Comparison of ENCODE assay signal across 8 mouse cellular contexts in genomic region chr12:11264895-11265294, GRCm38 (mm10). TPM values are rescaled to one million over a fixed set of nuclear protein-coding genes. Genes with fewer than 3 reads are reported as not detected.
DNase-seq lines count a peak whose midpoint lies in the region; ATAC-seq lines count a peak whose summit lies in the region.

No protein-coding gene starts in this region.

- no peak overlapping the region for H3K27ac ChIP-seq in hindbrain, embryonic 15.5 days (replicated peaks)
- H3K27ac ChIP-seq in midbrain, embryonic 16.5 days (ENCODE audit: low read length), result no peak overlapping the region

- peaks cover 37% of the 10 kb centered on the region for H3K4me1 ChIP-seq in hindbrain, embryonic 15.5 days (replicated peaks)
- H3K4me1 ChIP-seq in midbrain, embryonic 16.5 days (ENCODE audit: control insufficient read depth, insufficient read depth, low read length), result peaks cover 30% of the 10 kb centered on the region

- DNase-seq in kidney, adult 9 months, result peak; percentile 4
- no peak for DNase-seq in kidney, postnatal 25 days
- peak; percentile 47 for DNase-seq in c-Kit-negative CD71-positive TER-119-positive erythroid progenitor cells, embryonic 14.5 days (ENCODE audit: low read depth, low spot score)
- no peak for DNase-seq in cerebellum, postnatal 10 days
- DNase-seq in urinary bladder, adult 2 months (ENCODE audit: low spot score), result no peak
- DNase-seq in thymus, postnatal 10 days (ENCODE audit: low spot score in 2 of 2), result no peak

- H3K4me3 ChIP-seq in hindbrain, embryonic 15.5 days, result peak overlapping the region; percentile 97
- H3K4me3 ChIP-seq in midbrain, embryonic 16.5 days (ENCODE audit: low read depth, low read length), result peak overlapping the region; percentile 92

- no peaks in the 10 kb centered on the region for H3K9me3 ChIP-seq in hindbrain, embryonic 15.5 days
- no peaks in the 10 kb centered on the region for H3K9me3 ChIP-seq in midbrain, embryonic 16.5 days (replicated peaks; ENCODE audit: control insufficient read depth, low read length, poor library complexity, severe bottlenecking)

- no peak for ATAC-seq in hindbrain, embryonic 15.5 days (ENCODE audit: low FRiP score, low read depth)
- no peak for ATAC-seq in midbrain, embryonic 16.5 days

- peak overlapping the region; percentile 94 for H3K9ac ChIP-seq in hindbrain, embryonic 15.5 days
- peak overlapping the region; percentile 94; the same call in 1 of the 2 replicates for H3K9ac ChIP-seq in midbrain, embryonic 16.5 days (ENCODE audit: low read depth, low read length)

- WGBS in hindbrain, embryonic 15.5 days, result 4% methylated on average over 13 of the region's 13 CpGs
- 6% methylated on average over 13 of the region's 13 CpGs for WGBS in midbrain, embryonic 16.5 days

- no peaks in the 10 kb centered on the region for H3K27me3 ChIP-seq in hindbrain, embryonic 15.5 days
- H3K27me3 ChIP-seq in midbrain, embryonic 16.5 days (ENCODE audit: control insufficient read depth, insufficient read depth, low read depth, low read length), result no peaks in the 10 kb centered on the region

- H3K36me3 ChIP-seq in hindbrain, embryonic 15.5 days, result no peaks in the 10 kb centered on the region
- no peaks in the 10 kb centered on the region for H3K36me3 ChIP-seq in midbrain, embryonic 16.5 days (ENCODE audit: control insufficient read depth, insufficient read depth, low read length)

- H3K4me2 ChIP-seq in hindbrain, embryonic 15.5 days, result peak overlapping the region; percentile 95
- peak overlapping the region; percentile 90 for H3K4me2 ChIP-seq in midbrain, embryonic 16.5 days (ENCODE audit: low read length)

RNA-seq across cellular contexts. Expression of gene Gen1, which starts 0.7 kb away (rescaled TPM):
- 1.8 and 3.7 TPM in 2 replicates for polyA plus RNA-seq in hindbrain, embryonic 15.5 days (2015; fragmentation: Nextera tagmentation; extraction: Ambion mirVana)
- 1.2 and 1.6 TPM in 2 replicates for polyA plus RNA-seq in midbrain, embryonic 16.5 days (2015; fragmentation: Nextera tagmentation; extraction: Ambion mirVana)
- 0.52 and 0.77 TPM in 2 replicates for polyA plus RNA-seq in urinary bladder, adult 2 months (2012; rRNA removed)

RNA-seq across cellular contexts. Expression of gene Smc6, which starts 0.8 kb away (rescaled TPM):
- 91.6 and 108 TPM in 2 replicates for polyA plus RNA-seq in hindbrain, embryonic 15.5 days (2015; fragmentation: Nextera tagmentation; extraction: Ambion mirVana)
- 97.1 and 111 TPM in 2 replicates for polyA plus RNA-seq in midbrain, embryonic 16.5 days (2015; fragmentation: Nextera tagmentation; extraction: Ambion mirVana)
- 40.1 and 41.7 TPM in 2 replicates for polyA plus RNA-seq in urinary bladder, adult 2 months (2012; rRNA removed)

RNA-seq across cellular contexts. Expression of gene Msgn1, which starts 56.1 kb away (rescaled TPM):
- not detected in 2 replicates for polyA plus RNA-seq in hindbrain, embryonic 15.5 days (2015; fragmentation: Nextera tagmentation; extraction: Ambion mirVana)
- polyA plus RNA-seq in midbrain, embryonic 16.5 days (2015; fragmentation: Nextera tagmentation; extraction: Ambion mirVana), result not detected in 2 replicates
- polyA plus RNA-seq in urinary bladder, adult 2 months (2012; rRNA removed), result not detected in 2 replicates

Comparison
In these comparisons a context has a peak if more than half of its experiments do, and no peak if none do; other contexts are left out.
1. DNase-seq: peak in kidney, adult 9 months (single experiment) and c-Kit-negative CD71-positive TER-119-positive erythroid progenitor cells, embryonic 14.5 days (single experiment); none in kidney, postnatal 25 days (0 of 2), cerebellum, postnatal 10 days (0 of 2), urinary bladder, adult 2 months (single experiment) and thymus, postnatal 10 days (0 of 2).